Mouse (Mus musculus) cerebellum, adult 9-11 months (tissue): ENCODE measurements around the gene Itm2c.

Experiments used
- DNase-seq: peaks from one replicate; pipeline ENCODE4 v3.0.0; 2022

Gene Itm2c

DNA sequence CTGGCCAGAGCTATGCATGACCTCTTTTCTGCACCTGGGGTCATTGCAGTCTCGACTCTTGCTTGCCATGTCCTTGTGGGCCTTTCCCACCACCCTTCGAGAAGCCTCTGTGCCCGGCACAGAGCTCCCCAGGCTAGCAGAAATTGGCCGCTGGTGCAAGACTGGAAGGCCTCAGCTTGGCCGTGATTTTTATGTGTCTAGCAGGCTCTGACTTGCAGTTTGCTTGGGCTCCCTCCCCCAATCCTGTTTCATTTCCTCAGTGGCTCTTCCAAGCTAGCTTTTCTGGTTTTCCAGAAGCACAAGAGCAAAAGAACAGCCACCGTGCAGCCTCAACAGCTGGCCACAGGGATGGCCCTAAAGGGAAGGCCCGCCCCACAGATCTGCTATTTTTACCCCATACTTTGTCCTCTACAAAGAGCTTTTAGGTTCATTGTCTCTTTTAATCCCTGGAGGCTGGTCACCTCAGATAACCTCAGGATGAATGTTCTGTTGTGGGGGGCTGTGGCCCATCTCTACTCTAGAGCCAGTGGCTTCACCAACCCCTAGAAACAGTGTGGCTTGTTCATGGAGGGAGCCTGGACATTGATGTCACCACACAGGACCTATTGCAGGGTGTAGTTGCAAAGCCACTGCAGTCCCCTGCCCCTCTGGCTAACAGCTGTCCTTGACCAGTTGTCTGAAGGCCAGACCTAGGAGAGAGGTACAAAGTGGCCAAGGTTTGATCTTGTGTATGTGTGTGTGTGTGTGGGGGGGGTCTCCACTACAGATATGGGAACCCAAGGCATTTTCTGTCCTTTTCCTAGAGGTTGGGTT, 6.6 kb downstream of the Itm2c start:
- peak; percentile 38 for DNase-seq

- DNase-seq: peak; percentile 67
These were observed 7.5 kb downstream of the Itm2c start for GRCm38 (mm10) chr1:85901516-85902107.

GRCm38 (mm10) chr1:85902108-85902561, 8.1 kb downstream of the Itm2c start:
- DNase-seq: peak; percentile 81

DNA sequence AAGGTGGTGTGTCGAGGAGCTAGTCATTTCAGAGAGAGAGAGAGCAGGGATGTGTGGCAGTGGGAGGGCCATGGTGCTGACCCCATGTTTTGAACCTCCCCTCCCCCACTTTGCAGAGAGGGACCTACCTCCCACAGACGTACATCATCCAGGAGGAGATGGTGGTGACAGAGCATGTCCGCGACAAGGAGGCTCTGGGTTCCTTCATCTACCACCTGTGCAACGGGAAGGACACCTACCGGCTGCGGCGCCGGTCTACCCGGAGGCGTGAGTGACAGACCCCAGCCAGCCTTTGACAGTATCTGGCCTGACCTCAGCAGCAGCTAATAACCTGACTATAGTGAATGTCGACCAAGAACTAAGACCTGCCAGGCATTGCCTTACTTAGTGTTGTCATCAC, 12.8 kb downstream of the Itm2c start:
- DNase-seq: no peak

GRCm38 (mm10) chr1:85908754-85909590, 14.9 kb downstream of the Itm2c start:
- DNase-seq: no peak

DNA sequence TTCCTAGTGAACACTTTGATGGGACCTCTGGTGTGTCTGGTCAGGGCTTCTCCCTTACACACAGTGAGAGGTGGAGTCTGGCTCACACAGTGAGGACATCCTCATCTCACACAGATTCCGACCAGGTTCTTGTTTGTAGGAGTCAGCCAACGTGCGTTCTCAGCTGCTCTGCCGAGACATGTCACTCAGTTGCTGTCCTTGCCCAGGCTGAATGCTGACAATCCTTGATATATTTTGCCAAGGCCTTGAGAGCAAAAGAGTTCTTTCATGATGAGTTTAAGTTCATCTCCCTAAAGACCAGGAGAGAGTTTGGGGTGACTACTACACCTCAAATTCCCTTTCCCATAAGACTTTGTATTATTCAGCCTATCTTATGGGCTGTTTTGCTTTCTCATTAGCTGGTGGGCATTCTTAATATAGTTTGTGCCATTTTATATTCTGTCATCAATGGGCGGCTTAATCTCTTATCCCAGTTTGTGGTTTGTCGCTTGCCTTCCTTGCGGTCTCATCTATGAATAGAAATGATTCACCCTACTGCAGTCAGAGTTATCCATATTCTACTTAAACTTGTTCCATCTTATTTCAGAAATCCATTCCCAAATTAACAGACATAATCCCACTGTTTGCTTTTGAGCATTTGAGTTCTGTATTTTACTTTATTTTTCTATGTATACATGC, 19.1 kb downstream of the Itm2c start:
- no peak for DNase-seq

DNA sequence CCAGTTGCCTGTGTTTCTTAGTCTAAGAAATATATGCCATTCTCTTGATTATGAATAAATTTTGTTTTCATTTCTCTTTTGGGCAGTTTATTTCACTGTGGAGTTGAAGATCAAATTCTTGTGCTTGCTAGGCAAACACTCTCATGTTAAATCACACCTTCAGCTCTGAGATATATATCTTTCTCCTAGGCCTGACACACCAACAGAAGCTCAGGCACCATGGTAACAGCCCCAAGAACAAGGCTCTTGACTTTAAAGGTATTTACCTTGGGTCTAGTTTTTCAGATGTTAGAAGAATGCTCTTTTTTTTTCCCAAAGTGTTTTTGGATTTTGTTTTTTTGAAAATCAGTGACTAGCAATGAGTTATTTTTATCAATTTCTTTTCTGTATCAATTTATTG, 21.8 kb downstream of the Itm2c start:
- DNase-seq: no peak

DNA sequence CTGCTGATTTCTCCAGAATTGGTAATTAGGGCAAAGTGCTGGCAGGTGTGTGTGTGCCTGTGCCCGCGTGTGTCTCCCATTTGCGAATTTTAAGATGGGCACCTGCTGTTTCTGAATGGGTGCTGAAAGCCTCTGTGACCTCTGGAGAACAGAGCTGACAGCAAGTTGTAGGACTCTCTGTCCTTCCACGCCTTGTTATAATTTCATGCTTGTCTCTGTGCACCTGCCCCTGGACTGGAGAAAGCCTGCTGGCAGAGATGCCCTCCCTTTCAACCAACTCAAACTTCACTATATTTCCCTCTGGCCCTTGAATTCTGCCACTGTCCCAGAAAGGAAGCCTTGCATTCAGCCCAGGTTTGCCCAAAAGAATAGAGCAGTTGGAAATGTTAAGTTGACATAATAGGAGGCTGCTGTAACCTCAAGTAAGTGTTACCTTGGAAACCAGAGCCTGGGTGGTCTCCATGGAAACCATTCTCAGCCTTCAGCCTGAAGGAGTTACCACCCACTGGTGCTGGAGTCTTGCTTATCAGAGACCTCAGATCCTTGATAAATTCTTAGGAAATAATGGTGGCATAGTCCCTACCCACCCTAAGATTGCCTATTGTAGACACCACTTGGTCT, 22.9 kb downstream of the Itm2c start:
- no peak for DNase-seq

- DNase-seq: no peak
These were observed 25.5 kb downstream of the Itm2c start for GRCm38 (mm10) chr1:85919621-85920020.

- DNase-seq: peak; percentile 48
These were observed 27.6 kb downstream of the Itm2c start for GRCm38 (mm10) chr1:85921725-85922124.

- peak; percentile 37 for DNase-seq
These were observed 28.2 kb downstream of the Itm2c start for GRCm38 (mm10) chr1:85922127-85922864.

- no peak for DNase-seq
These were observed 28.8 kb downstream of the Itm2c start for GRCm38 (mm10) chr1:85922865-85923211.

- no peak for DNase-seq
These were observed 31.1 kb downstream of the Itm2c start for GRCm38 (mm10) chr1:85925183-85925582.

DNA sequence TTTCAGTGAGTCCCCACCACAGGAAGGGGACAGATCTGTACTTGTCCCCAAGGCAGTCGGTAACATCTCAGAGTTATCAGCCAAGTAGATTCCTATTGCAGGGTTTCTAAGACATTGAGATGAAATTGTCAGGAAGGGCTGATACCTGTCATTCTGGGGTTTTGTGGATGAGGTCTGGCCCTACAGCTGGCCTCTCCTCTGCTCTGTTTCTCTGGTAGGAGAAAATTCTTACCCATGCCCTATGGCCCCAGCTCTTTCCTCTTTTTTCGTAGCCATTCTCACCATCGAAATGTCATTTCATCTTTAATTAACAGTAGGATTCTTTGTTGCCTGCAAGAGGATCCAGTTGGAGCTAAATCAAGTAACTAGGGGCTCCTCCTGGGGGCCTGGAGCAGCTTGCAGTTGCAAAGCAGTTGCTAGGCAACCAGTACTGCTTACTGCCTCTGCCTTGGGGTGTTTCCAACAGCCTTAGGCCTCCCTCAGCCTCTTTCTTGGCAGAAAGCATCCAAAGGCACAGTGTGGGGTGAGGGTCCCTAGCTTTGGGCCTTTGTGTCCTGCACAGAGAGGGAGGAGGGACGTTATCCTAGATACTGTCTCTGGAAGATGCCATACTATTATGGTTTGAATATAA, 34.1 kb downstream of the Itm2c start, which contains the start of gene 4933407L21Rik:
Gene 4933407L21Rik (plus strand): TSS at position 427 of the 631 bp plus-strand sequence.
- DNase-seq: peak; percentile 41

DNA sequence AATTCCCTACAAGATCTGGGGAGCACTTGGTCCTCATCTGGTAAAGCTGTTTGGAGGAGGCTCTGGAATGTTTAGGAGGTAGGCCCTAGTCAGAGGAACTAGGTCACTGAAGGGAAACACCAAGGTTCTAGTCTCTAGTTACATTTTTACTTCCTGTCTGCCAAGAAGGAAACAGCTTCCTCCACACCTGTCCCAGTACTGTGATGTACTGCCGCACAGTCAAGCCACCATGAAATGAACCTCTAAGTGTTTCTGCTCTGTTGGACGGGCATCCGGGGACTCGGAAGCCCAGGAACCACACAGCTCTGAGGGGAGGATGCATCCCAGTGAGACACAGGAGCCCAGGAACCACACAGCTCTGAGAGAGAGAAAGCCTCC, 34.6 kb downstream of the Itm2c start:
- no peak for DNase-seq

DNA sequence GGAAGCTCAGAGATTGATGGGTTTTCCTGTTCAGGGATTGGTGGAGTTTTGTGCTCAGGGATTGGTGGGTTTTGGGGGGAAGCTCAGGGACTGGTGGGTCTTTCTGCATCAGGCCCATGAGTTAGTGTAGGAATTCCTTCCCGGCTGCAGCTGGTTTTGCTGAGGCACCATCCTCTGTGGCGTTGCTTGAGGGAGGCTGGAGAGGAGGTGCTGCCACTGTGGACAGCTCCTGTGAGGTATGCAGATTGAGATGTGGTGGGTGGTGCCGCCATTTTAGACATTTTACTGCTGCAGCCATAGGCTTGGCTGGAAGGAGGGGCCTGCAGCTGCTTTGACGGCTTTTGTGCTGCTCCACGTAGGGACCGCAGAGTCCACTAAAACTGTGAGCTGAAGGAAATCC, 35.3 kb downstream of the Itm2c start:
- DNase-seq: no peak

DNA sequence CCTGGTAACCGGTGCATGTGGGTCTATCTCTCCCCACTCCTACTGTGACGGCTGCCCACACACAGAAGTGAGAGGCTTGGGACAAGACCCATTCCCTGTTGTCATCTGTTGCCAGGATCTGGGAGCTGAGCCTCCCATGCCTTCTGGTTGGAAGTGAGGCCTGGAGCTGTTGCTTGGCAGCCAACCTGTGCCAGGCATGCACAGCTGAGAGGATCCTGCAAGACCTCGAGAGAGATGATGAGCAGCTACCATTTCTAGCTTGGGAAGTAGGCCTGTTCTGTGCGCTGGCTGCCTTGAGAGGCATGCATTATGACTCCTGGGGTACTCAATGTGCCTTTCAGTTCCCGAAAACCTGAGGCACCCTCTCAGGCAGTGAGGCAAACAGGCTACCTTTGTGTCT, 37.1 kb downstream of the Itm2c start:
- DNase-seq: no peak

DNA sequence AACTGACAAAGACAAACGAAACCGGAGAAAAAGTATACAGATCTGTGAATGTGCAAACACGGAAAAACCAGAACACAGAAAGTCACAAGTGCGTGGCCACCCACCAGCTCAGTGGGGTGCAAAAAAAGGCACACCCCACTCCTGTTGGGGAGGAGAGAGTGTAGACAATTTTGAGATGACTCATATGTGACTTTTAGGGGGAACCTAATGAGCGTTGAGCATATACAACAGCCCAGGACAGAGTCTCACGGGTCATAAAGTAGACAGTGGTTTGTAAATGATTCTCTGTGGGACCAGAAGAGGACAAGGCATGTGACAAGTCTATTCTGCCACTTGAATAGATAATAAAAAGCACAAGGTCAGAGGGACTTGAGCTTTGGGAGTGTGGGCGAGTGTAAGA, 39.1 kb downstream of the Itm2c start:
- no peak for DNase-seq

- no peak for DNase-seq
These were observed 39.8 kb downstream of the Itm2c start for GRCm38 (mm10) chr1:85933631-85934465.

DNA sequence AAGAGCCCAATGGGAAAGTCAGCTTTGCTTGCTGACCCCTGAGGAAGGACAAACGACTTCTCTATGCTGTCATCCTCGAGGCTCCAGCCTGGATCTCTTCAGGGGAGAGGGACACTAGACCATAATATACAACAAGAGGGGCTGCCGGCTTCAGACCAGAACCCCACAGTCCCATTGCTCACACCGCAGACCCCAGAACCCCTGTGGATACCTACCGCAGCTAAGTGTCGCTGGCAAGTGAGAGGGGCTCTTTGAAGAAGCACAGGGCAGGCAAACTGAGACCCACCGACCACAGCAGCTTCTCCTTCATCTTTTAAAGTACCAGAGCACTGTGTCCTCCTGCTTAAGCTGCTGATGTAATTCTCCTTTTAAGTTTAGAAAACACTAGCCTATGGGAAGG, 40.5 kb downstream of the Itm2c start:
- no peak for DNase-seq
